Mouse (Mus musculus): Measurements from ENCODE around the gene Mon1b. TPM values are rescaled to one million over a fixed set of nuclear protein-coding genes. Genes with fewer than 3 reads are reported as not detected.

The Mon1b gene
- polyA plus RNA-seq, 1 experiment from 2014 or later: 12.1 TPM

DNA sequence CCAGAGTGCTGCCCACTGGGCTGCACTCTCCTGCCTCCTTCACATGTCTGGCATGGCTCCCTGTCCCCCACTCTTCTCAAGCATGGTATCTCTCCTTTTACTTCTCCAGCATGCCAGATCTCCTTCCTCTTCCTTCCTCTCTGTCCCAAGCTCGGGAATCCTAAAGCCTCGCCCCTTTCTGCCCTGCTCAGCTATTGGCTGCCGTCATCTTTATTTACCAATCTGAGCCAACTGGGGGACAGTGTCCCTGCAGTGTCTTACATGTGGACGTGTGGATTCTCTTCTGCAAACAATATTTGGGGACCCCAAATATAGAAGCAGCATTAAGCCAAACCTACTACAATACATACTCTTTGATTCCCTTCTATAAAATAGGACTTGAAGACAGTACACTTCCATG lies 17.8 kb downstream of the Mon1b start:
- H3K9me3 ChIP-seq: no peaks in the 10 kb centered on the region

DNA sequence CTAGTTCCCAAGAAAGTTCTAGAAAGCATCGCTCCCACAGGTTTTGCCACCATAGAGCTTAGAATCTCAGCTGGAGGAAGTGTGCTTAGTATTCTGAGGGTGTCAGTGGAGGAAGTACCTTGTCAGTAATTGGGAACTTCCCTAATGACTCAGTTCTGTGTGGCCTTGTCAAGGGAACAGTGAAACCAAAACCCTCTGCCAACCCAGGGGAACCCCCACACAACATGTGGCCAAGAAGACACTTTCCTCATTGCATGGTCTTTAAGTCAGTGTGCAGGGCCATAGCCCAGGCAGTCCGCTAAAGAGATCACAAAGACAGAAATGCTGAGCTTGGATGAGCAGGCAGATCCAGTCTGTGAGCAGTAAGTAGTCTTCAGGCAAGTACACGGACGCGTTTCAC lies 20.8 kb downstream of the Mon1b start:
- Histone ChIP-seq H3K4me1 (no peaks in the 10 kb centered on the region), H3K9ac (no peak overlapping the region), H3K36me3 (no peaks in the 10 kb centered on the region), H3K27me3 (replicated peaks) (no peaks in the 10 kb centered on the region), H3K9me3 (no peaks in the 10 kb centered on the region), H3K4me2 (replicated peaks) (no peak overlapping the region), H3K27ac (no peak overlapping the region), H3K4me3 (no peak overlapping the region)
- WGBS: 92% methylated on average over 5 of the region's 5 CpGs
- no peak for ATAC-seq (ENCODE audit: low FRiP score, low read depth)

More for the DNA sequence above, 17.8 kb downstream of the Mon1b start:
- no peak overlapping the region for H3K9ac ChIP-seq
- WGBS: 63% methylated on average over 4 of the region's 4 CpGs
- no peaks in the 10 kb centered on the region for H3K36me3 ChIP-seq
- no peak for ATAC-seq (ENCODE audit: low FRiP score, low read depth)
- H3K27me3 ChIP-seq (replicated peaks): no peaks in the 10 kb centered on the region
- H3K4me2 ChIP-seq (replicated peaks): no peak overlapping the region
- no peak overlapping the region for H3K4me3 ChIP-seq
- H3K27ac ChIP-seq: no peak overlapping the region
- no peaks in the 10 kb centered on the region for H3K4me1 ChIP-seq

DNA sequence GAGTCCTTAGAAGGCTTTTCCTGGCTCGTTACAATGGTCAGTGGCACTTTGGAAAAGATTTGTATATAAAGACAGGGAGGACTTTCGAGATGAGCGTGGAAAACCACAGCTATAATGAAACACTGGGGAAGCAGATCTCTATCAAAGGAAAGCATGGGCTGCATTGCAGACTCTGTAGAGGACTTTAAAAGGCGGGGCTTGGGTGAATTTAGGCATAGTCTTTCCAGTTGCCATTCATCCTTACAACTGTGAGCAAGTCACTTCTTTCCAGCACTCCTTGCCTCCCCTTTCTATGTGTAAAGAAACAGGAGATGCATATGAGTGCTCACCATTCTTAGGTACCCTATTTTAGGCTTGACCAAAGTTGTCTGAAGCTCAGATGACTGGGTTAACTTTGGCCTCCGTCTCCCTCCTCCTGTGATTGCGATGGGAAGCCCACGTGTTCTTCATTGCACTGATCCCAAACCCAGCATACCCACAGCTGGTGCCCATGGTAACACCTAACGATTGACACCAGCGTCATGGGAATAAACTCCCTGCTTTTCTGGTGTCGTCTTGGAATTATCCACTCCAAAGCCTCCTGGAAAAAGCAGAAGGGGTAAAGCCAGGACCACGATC lies 21.4 kb downstream of the Mon1b start:
- no peak overlapping the region for H3K4me2 ChIP-seq (replicated peaks)

DNA sequence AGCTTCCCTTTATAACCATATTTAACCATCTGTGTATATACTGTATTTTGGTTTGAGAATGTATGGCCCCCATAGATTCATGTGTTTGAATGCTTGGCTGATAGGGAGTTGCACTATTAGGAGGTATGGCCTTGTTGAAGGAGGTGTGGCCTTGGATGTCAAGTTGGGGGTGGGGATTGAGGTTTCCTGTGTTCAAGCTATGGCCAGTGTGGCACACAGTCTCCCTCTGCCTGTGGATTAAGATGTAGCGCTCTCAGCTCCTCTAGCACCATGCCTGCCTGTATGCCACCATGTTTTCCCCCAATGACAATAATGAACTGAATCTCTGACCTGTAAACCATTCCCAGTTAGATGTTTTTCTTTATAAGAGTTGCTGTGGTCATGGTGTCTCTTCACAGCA lies 24.7 kb downstream of the Mon1b start:
- no peak overlapping the region for H3K4me2 ChIP-seq (replicated peaks)
- H3K27me3 ChIP-seq (replicated peaks): no peaks in the 10 kb centered on the region
- 82% methylated on average over 1 of the region's 1 CpGs for whole genome bisulfite sequencing
- no peak overlapping the region for H3K27ac ChIP-seq
- peaks cover 2% of the 10 kb centered on the region; the same call in 1 of the 2 replicates for H3K4me1 ChIP-seq
- no peaks in the 10 kb centered on the region for H3K9me3 ChIP-seq
- H3K36me3 ChIP-seq: no peaks in the 10 kb centered on the region
- ATAC-seq (ENCODE audit: low FRiP score, low read depth): no peak
- no peak overlapping the region for H3K9ac ChIP-seq
- H3K4me3 ChIP-seq: no peak overlapping the region

More for the DNA sequence above, 21.4 kb downstream of the Mon1b start:
- Histone ChIP-seq H3K27me3 (replicated peaks) (no peaks in the 10 kb centered on the region), H3K9me3 (no peaks in the 10 kb centered on the region), H3K9ac (no peak overlapping the region), H3K4me1 (no peaks in the 10 kb centered on the region), H3K27ac (no peak overlapping the region), H3K4me3 (no peak overlapping the region), H3K36me3 (no peaks in the 10 kb centered on the region)
- 79% methylated on average over 11 of the region's 11 CpGs for WGBS
- no peak for ATAC-seq (ENCODE audit: low FRiP score, low read depth)

- Histone ChIP-seq H3K9me3 (no peaks in the 10 kb centered on the region), H3K36me3 (no peaks in the 10 kb centered on the region), H3K4me3 (no peak overlapping the region), H3K27ac (no peak overlapping the region), H3K27me3 (replicated peaks) (no peaks in the 10 kb centered on the region), H3K9ac (no peak overlapping the region), H3K4me1 (peaks cover 5% of the 10 kb centered on the region; the same call in 1 of the 2 replicates), H3K4me2 (replicated peaks) (no peak overlapping the region)
- 14% methylated on average over 2 of the region's 2 CpGs for WGBS
- ATAC-seq (ENCODE audit: low FRiP score, low read depth): peak; percentile 91
These were observed 29.2 kb downstream of the Mon1b start for GRCm38 (mm10) chr8:113664544-113664943.

- H3K4me1 ChIP-seq: peaks cover 5% of the 10 kb centered on the region; the same call in 1 of the 2 replicates
- H3K9me3 ChIP-seq: no peaks in the 10 kb centered on the region
- H3K27me3 ChIP-seq (replicated peaks): no peaks in the 10 kb centered on the region
- no peak overlapping the region for H3K27ac ChIP-seq
- H3K4me2 ChIP-seq (replicated peaks): no peak overlapping the region
- H3K36me3 ChIP-seq: no peaks in the 10 kb centered on the region
- no peak overlapping the region for H3K9ac ChIP-seq
- ATAC-seq (ENCODE audit: low FRiP score, low read depth): peak; percentile 75
- no peak overlapping the region for H3K4me3 ChIP-seq
- 50% methylated on average over 4 of the region's 4 CpGs for WGBS
These were observed 29.6 kb downstream of the Mon1b start for GRCm38 (mm10) chr8:113665036-113665435.

GRCm38 (mm10) chr8:113665951-113666350 lies 30.6 kb downstream of the Mon1b start:
- H3K4me2 ChIP-seq (replicated peaks): no peak overlapping the region

GRCm38 (mm10) chr8:113666714-113667432 lies 31.5 kb downstream of the Mon1b start:
- no peak overlapping the region for H3K9ac ChIP-seq
- no peak for ATAC-seq (ENCODE audit: low FRiP score, low read depth)
- peaks cover 5% of the 10 kb centered on the region; the same call in 1 of the 2 replicates for H3K4me1 ChIP-seq
- H3K27ac ChIP-seq: no peak overlapping the region
- 55% methylated on average over 16 of the region's 16 CpGs for WGBS
- no peaks in the 10 kb centered on the region for H3K9me3 ChIP-seq
- no peaks in the 10 kb centered on the region for H3K36me3 ChIP-seq
- no peaks in the 10 kb centered on the region for H3K27me3 ChIP-seq (replicated peaks)
- H3K4me2 ChIP-seq (replicated peaks): no peak overlapping the region
- H3K4me3 ChIP-seq: no peak overlapping the region

More at GRCm38 (mm10) chr8:113665951-113666350, 30.6 kb downstream of the Mon1b start:
- 84% methylated on average over 8 of the region's 8 CpGs for WGBS
- H3K9ac ChIP-seq: no peak overlapping the region
- H3K36me3 ChIP-seq: no peaks in the 10 kb centered on the region
- H3K27me3 ChIP-seq (replicated peaks): no peaks in the 10 kb centered on the region
- H3K9me3 ChIP-seq: no peaks in the 10 kb centered on the region
- no peak for ATAC-seq (ENCODE audit: low FRiP score, low read depth)
- peaks cover 5% of the 10 kb centered on the region; the same call in 1 of the 2 replicates for H3K4me1 ChIP-seq
- no peak overlapping the region for H3K27ac ChIP-seq
- H3K4me3 ChIP-seq: no peak overlapping the region

DNA sequence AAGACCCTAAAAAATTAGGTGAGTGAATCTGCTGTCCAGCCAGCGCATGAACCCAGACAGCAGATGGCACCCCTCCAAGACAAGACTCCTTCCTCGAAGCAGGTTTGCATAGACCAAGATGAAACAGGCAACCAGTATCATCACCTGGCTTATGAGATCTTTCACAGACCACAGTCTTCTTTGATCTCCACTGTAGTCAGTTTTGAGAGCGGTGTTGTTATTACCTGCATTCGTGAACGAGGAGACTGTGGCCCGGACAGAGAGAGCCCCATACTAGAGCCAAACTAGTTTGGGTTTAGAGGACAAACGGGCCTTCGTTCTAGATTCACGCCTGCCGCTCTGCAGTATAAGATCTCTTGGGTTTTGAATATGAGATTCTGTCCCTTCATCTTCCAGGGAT lies 34.5 kb downstream of the Mon1b start:
- no peak for ATAC-seq (ENCODE audit: low FRiP score, low read depth)
- no peak overlapping the region for H3K4me2 ChIP-seq (replicated peaks)
- no peaks in the 10 kb centered on the region for H3K9me3 ChIP-seq
- H3K9ac ChIP-seq: no peak overlapping the region
- peaks cover 5% of the 10 kb centered on the region; the same call in 1 of the 2 replicates for H3K4me1 ChIP-seq
- WGBS: 93% methylated on average over 10 of the region's 10 CpGs
- H3K27ac ChIP-seq: no peak overlapping the region
- no peaks in the 10 kb centered on the region for H3K36me3 ChIP-seq
- H3K27me3 ChIP-seq (replicated peaks): no peaks in the 10 kb centered on the region
- no peak overlapping the region for H3K4me3 ChIP-seq

DNA sequence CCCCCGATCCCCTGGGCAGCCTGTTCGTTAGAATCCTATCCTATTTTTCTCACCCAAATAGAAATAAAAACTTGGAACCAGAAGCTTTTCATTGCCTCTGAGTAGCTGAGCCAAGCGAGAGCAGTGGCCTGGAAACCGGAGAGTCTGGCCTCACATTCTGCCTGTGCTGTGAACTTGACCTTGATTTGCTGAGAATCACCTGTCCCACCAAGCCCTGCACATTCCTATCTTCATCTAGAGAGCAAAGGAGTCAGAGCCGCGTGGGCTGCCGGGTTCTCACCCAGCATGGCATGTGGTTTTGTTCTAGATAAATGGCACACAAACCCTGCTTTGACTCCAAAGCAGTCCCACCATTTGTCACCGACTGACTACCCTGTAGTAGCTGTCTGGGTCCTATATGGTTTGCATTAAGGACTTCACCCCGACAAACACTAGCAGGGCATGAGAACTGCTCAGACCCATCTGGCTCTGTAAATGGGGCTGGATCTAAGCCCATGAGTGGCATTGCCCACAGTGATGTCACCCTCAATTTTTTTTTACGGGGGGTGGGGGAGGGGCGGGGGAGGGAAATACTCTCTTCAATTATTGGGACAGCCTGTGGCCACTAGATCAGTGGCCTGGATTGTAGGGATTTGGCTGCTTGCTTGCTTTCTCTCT lies 37.3 kb downstream of the Mon1b start:
- ATAC-seq (ENCODE audit: low FRiP score, low read depth): no peak
- Histone ChIP-seq H3K9me3 (no peaks in the 10 kb centered on the region), H3K27ac (no peak overlapping the region), H3K36me3 (no peaks in the 10 kb centered on the region), H3K9ac (no peak overlapping the region), H3K4me2 (replicated peaks) (no peak overlapping the region), H3K27me3 (replicated peaks) (no peaks in the 10 kb centered on the region), H3K4me3 (no peak overlapping the region), H3K4me1 (no peaks in the 10 kb centered on the region)
- WGBS: 85% methylated on average over 11 of the region's 11 CpGs

- no peak for ATAC-seq (ENCODE audit: low FRiP score, low read depth)
- H3K27me3 ChIP-seq (replicated peaks): no peaks in the 10 kb centered on the region
- H3K27ac ChIP-seq: no peak overlapping the region
- no peak overlapping the region for H3K4me3 ChIP-seq
- H3K4me1 ChIP-seq: no peaks in the 10 kb centered on the region
- 44% methylated on average over 3 of the region's 3 CpGs for WGBS
- H3K4me2 ChIP-seq (replicated peaks): no peak overlapping the region
- no peaks in the 10 kb centered on the region for H3K9me3 ChIP-seq
- no peaks in the 10 kb centered on the region for H3K36me3 ChIP-seq
- H3K9ac ChIP-seq: no peak overlapping the region
These were observed 37.9 kb downstream of the Mon1b start for GRCm38 (mm10) chr8:113673300-113673699.

- Histone ChIP-seq H3K4me2 (replicated peaks) (no peak overlapping the region), H3K27ac (no peak overlapping the region), H3K4me3 (no peak overlapping the region), H3K9ac (no peak overlapping the region), H3K27me3 (replicated peaks) (no peaks in the 10 kb centered on the region), H3K4me1 (no peaks in the 10 kb centered on the region), H3K36me3 (no peaks in the 10 kb centered on the region), H3K9me3 (no peaks in the 10 kb centered on the region)
- ATAC-seq (ENCODE audit: low FRiP score, low read depth): no peak
- WGBS: 77% methylated on average over 3 of the region's 3 CpGs
These were observed 39.2 kb downstream of the Mon1b start for GRCm38 (mm10) chr8:113674611-113675010.

Data from neural tube, embryonic 12.5 days (tissue).